Mouse (Mus musculus) CH12.LX (cell line): ENCODE results near the gene Naa10. TPM values are rescaled to one million over a fixed set of nuclear protein-coding genes. Genes with fewer than 3 reads are reported as not detected.

ENCODE experiments used
- DNase-seq: peaks from one replicate; pipeline ENCODE4 v3.0.0-alpha.2; 2013; ENCODE audit errors: extremely low read depth
- H3K27ac ChIP-seq: 2 replicates; pipeline ENCODE4 v1.5.1; 2012; ENCODE audit warnings: low read depth, mild to moderate bottlenecking, control low read depth, moderate library complexity; ENCODE audit not compliant: insufficient read depth
- H3K27me3 ChIP-seq: replicated peaks from 2 replicates; pipeline ENCODE3; 2012; ENCODE audit warnings: inconsistent platforms
- H3K36me3 ChIP-seq, 2 experiments: replicated peaks in 1 of 2; 2 replicates each; pipeline versions ENCODE3 to v1.6.1; 2012; ENCODE audit warnings: inconsistent platforms in 1 of 2, low read length in 1 of 2, mild to moderate bottlenecking in 1 of 2, mixed read lengths in 1 of 2, moderate library complexity in 1 of 2; ENCODE audit not compliant: control insufficient read depth in 1 of 2, insufficient read depth in 1 of 2
- H3K4me1 ChIP-seq, 2 experiments: 2 replicates each; pipeline ENCODE4 v1.6.1; 2012; ENCODE audit warnings: inconsistent platforms in 1 of 2, moderate library complexity in 1 of 2; ENCODE audit not compliant: insufficient read depth in 2 of 2, control insufficient read depth in 1 of 2
- H3K4me2 ChIP-seq: 2 replicates; pipeline ENCODE4 v1.6.1; 2012; ENCODE audit warnings: low read depth, mild to moderate bottlenecking, control low read depth; ENCODE audit not compliant: poor library complexity, insufficient read depth, severe bottlenecking
- H3K4me3 ChIP-seq, 3 experiments: fragments of 150-350 bp in 1 of 3; sonication (generic) in 1 of 3; replicated peaks in 1 of 3; 2 replicates each; pipeline versions ENCODE3 to v1.5.1; 2011 to 2012; ENCODE audit warnings: low read depth in 2 of 3, low read length in 2 of 3, mild to moderate bottlenecking in 2 of 3, moderate library complexity in 2 of 3, control low read depth in 1 of 3, improper control_type of control experiment in 1 of 3, inconsistent platforms in 1 of 3, mixed read lengths in 1 of 3; ENCODE audit not compliant: poor library complexity in 1 of 3
- H3K79me2 ChIP-seq: replicated peaks from 2 replicates; pipeline ENCODE4 v1.6.1; 2012; ENCODE audit warnings: mild to moderate bottlenecking, moderate library complexity; ENCODE audit not compliant: control insufficient read depth, poor library complexity, insufficient read depth, severe bottlenecking; ENCODE audit errors: extremely low read depth
- H3K9ac ChIP-seq: 2 replicates; pipeline ENCODE4 v1.6.1; 2012; ENCODE audit warnings: low read depth, mild to moderate bottlenecking, control low read depth, moderate library complexity; ENCODE audit not compliant: insufficient read depth
- H3K9me3 ChIP-seq: replicated peaks from 2 replicates; pipeline ENCODE3; 2012; ENCODE audit warnings: low read length, inconsistent platforms, mixed read lengths
- BHLHE40 ChIP-seq: IDR thresholded peaks from 2 replicates; pipeline ENCODE4 v1.6.1; 2011; ENCODE audit warnings: mild to moderate bottlenecking, low read depth, low read length, improper control_type of control experiment
- CHD1 ChIP-seq: IDR thresholded peaks from 2 replicates; pipeline ENCODE4 v1.6.1; 2012; ENCODE audit warnings: low read depth, low read length, improper control_type of control experiment, inconsistent platforms
- CHD2 ChIP-seq: IDR thresholded peaks from 2 replicates; pipeline ENCODE4 v1.6.1; 2011; ENCODE audit warnings: low read length, improper control_type of control experiment
- CTCF ChIP-seq, 2 experiments: IDR thresholded peaks in 1 of 2; conservative IDR thresholded peaks in 1 of 2; 2 replicates each; pipeline ENCODE4 v1.5.1; 2011 to 2012; ENCODE audit warnings: low read depth in 2 of 2, low read length in 2 of 2, improper control_type of control experiment in 1 of 2, inconsistent platforms in 1 of 2, mild to moderate bottlenecking in 1 of 2, moderate library complexity in 1 of 2
- E2F4 ChIP-seq: IDR thresholded peaks from 2 replicates; pipeline ENCODE4 v1.6.1; 2011; ENCODE audit warnings: low read depth, low read length, improper control_type of control experiment; ENCODE audit not compliant: insufficient replicate concordance
- ELF1 ChIP-seq: IDR thresholded peaks from 2 replicates; pipeline ENCODE4 v1.6.1; 2014; ENCODE audit warnings: low read depth, mild to moderate bottlenecking, inconsistent platforms, low read length, improper control_type of control experiment
- EP300 ChIP-seq: IDR thresholded peaks from 2 replicates; pipeline ENCODE4 v1.6.1; 2011; ENCODE audit warnings: low read length, improper control_type of control experiment
- HCFC1 ChIP-seq: IDR thresholded peaks from 2 replicates; pipeline ENCODE4 v1.6.1; 2012; ENCODE audit warnings: low read depth, mild to moderate bottlenecking, inconsistent platforms, low read length, improper control_type of control experiment
- IRF4 ChIP-seq: IDR thresholded peaks from 2 replicates; pipeline ENCODE4 v1.6.1; 2014; ENCODE audit warnings: low read depth, mild to moderate bottlenecking, inconsistent platforms, low read length, improper control_type of control experiment
- JUN ChIP-seq: IDR thresholded peaks from 2 replicates; pipeline ENCODE4 v1.6.1; 2011; ENCODE audit warnings: low read depth, mild to moderate bottlenecking, low read length, improper control_type of control experiment, moderate library complexity; ENCODE audit not compliant: insufficient read depth
- JUND ChIP-seq: conservative IDR thresholded peaks from 2 replicates; pipeline ENCODE4 v1.6.1; 2011; ENCODE audit warnings: low read depth, low read length, improper control_type of control experiment
- MAFK ChIP-seq: IDR thresholded peaks from 2 replicates; pipeline ENCODE4 v1.6.1; 2011; ENCODE audit warnings: low read length, improper control_type of control experiment; ENCODE audit not compliant: insufficient replicate concordance
- MAZ ChIP-seq: IDR thresholded peaks from 2 replicates; pipeline ENCODE4 v1.6.1; 2012; ENCODE audit warnings: low read depth, mild to moderate bottlenecking, inconsistent platforms, low read length, improper control_type of control experiment, moderate library complexity
- MEF2A ChIP-seq: IDR thresholded peaks from 2 replicates; pipeline ENCODE4 v1.6.1; 2014; ENCODE audit warnings: low read depth, mild to moderate bottlenecking, inconsistent platforms, low read length, improper control_type of control experiment, borderline replicate concordance
- MXI1 ChIP-seq: IDR thresholded peaks from 2 replicates; pipeline ENCODE4 v1.6.1; 2011; ENCODE audit warnings: mild to moderate bottlenecking, low read depth, low read length, improper control_type of control experiment
- MYC ChIP-seq: IDR thresholded peaks from 2 replicates; pipeline ENCODE4 v1.6.1; 2011; ENCODE audit warnings: low read depth, mild to moderate bottlenecking, improper control_type of control experiment, low read length
- PAX5 ChIP-seq: IDR thresholded peaks from 2 replicates; pipeline ENCODE4 v1.6.1; 2012; ENCODE audit warnings: low read length, inconsistent platforms, mixed read lengths
- POLR2A ChIP-seq: IDR thresholded peaks from 2 replicates; pipeline ENCODE4 v1.6.1; 2011; ENCODE audit warnings: low read depth, mild to moderate bottlenecking, improper control_type of control experiment, low read length
- POLR2AphosphoS2 ChIP-seq: IDR thresholded peaks from 2 replicates; pipeline ENCODE4 v1.6.1; 2011; ENCODE audit warnings: low read depth, low read length, improper control_type of control experiment
- RCOR1 ChIP-seq: conservative IDR thresholded peaks from 2 replicates; pipeline ENCODE4 v1.6.1; 2012; ENCODE audit warnings: low read depth, mild to moderate bottlenecking, inconsistent platforms, low read length, improper control_type of control experiment
- SIN3A ChIP-seq: IDR thresholded peaks from 2 replicates; pipeline ENCODE4 v1.6.1; 2012; ENCODE audit warnings: low read length, improper control_type of control experiment, inconsistent platforms
- SMC3 ChIP-seq: IDR thresholded peaks from 2 replicates; pipeline ENCODE4 v1.6.1; 2011; ENCODE audit warnings: low read depth, low read length, improper control_type of control experiment
- TCF12 ChIP-seq: IDR thresholded peaks from 2 replicates; pipeline ENCODE4 v1.6.1; 2014; ENCODE audit warnings: low read depth, mild to moderate bottlenecking, inconsistent platforms, low read length, improper control_type of control experiment
- UBTF ChIP-seq: IDR thresholded peaks from 2 replicates; pipeline ENCODE4 v1.6.1; 2012; ENCODE audit warnings: low read depth, mild to moderate bottlenecking, inconsistent platforms, low read length, improper control_type of control experiment, moderate library complexity
- USF1 ChIP-seq: IDR thresholded peaks from 2 replicates; pipeline ENCODE4 v1.6.1; 2014; ENCODE audit warnings: low read depth, mild to moderate bottlenecking, inconsistent platforms, low read length, improper control_type of control experiment
- USF2 ChIP-seq: conservative IDR thresholded peaks from 2 replicates; pipeline ENCODE4 v1.6.1; 2011; ENCODE audit warnings: low read depth, low read length, improper control_type of control experiment
- ZC3H11A ChIP-seq: IDR thresholded peaks from 2 replicates; pipeline ENCODE4 v1.6.1; 2012; ENCODE audit warnings: low read depth, mild to moderate bottlenecking, inconsistent platforms, low read length, improper control_type of control experiment
- ZKSCAN1 ChIP-seq: IDR thresholded peaks from 2 replicates; pipeline ENCODE4 v1.6.1; 2012; ENCODE audit warnings: low read depth, inconsistent platforms, low read length, improper control_type of control experiment, borderline replicate concordance
- ZMIZ1 ChIP-seq: IDR thresholded peaks from 2 replicates; pipeline ENCODE4 v1.6.1; 2012; ENCODE audit warnings: low read depth, mild to moderate bottlenecking, inconsistent platforms, low read length, improper control_type of control experiment
- ZNF384 ChIP-seq: IDR thresholded peaks from 2 replicates; pipeline ENCODE4 v1.6.1; 2012; ENCODE audit warnings: low read depth, low read length, improper control_type of control experiment, inconsistent platforms
- dilution Hi-C: fragments of 300-500 bp; cut with MboI; formaldehyde crosslinking; loops from 2 replicates; pipeline ENCODE4 v1.14.3; 2020; ENCODE audit warnings: low sequenced_read_pairs; ENCODE audit not compliant: extremely low pct_unique_long_range_greater_than_20kb, extremely low pct_ligation_motif_present
- in situ Hi-C: fragments of 300-500 bp; cut with MboI; formaldehyde crosslinking; loops from 3 replicates; pipeline ENCODE4 v1.14.3; 2019; ENCODE audit warnings: low sequenced_read_pairs, low pct_ligation_motif_present, low pct_unique_long_range_greater_than_20kb, mixed read lengths
- polyA plus RNA-seq: library from polyadenylated mRNA; unstranded; fragments of >175 nt; gene quantifications from 2 replicates; pipeline ENCODE4 v1.2.1, GENCODE M21; 2012; ENCODE audit warnings: low read depth; ENCODE audit not compliant: insufficient read length
- total RNA-seq, 2 experiments: library from RNA; depleted of rRNA; stranded (reverse); fragments of 300-350 nt in 1 of 2; fragments of >200 nt in 1 of 2; gene quantifications; 2 replicates each; pipeline ENCODE4 v1.2.3; 2012 to 2014

Gene Naa10
- total and polyA plus RNA-seq, 3 experiments, result 144 to 166 (median 148) TPM

DNA sequence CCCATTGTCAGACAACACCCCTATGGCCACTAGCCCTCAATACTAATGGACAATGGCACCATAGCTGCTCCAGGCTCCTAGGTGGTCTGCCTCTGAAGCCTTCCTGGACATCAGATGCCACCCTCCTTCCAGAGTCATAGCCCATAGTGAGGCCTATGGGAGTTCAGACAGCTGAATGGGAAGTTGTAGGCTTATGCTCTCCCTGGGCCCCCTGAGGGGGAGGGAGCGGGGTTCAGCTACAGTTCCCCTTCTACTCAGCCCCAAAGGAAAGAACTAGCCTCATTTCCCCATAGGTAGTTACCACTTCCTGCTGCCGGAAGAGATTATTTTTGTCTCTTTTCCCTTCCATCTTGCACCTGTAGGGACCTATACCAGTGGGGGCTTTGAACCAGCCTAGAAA, 10.2 kb downstream of the Naa10 start:
- Histone ChIP-seq H3K4me1 (peaks cover 8 to 39% of the 10 kb centered on the region in 2 experiments), H3K4me3 (peak overlapping the region in 2 of 3 experiments; percentile 60 to 79), H3K36me3 (peaks cover 4 to 11% of the 10 kb centered on the region in 2 experiments), H3K9ac (peak overlapping the region; percentile 39; the same call in 1 of the 2 replicates)
- dilution Hi-C loops, result no loop called here
- no peak for TF ChIP-seq USF2
- no peak for TF ChIP-seq USF1
- TF ChIP-seq CHD1, result no peak
- no peak for TF ChIP-seq CTCF (conservative IDR thresholded peaks at IDR 0.05 in 1 of 2, IDR thresholded peaks at IDR 0.05 in 1 of 2; ENCODE audit: low read depth in 2 of 2, low read length in 2 of 2)
- no peak for TF ChIP-seq SMC3
- no peak for TF ChIP-seq PAX5
- TF ChIP-seq MAZ, result peak; percentile 53; the same call in 1 of the 2 replicates
- TF ChIP-seq HCFC1, result no peak
- TF ChIP-seq POLR2A, result no peak
- no peak for TF ChIP-seq SIN3A
- TF ChIP-seq E2F4, result no peak
- no peak for TF ChIP-seq POLR2AphosphoS2
- TF ChIP-seq MYC, result no peak
- TF ChIP-seq JUN, result no peak
- 0 out of 2 replicates have a peak, but pooled peaks have one; percentile 19 for TF ChIP-seq IRF4
- no peak for TF ChIP-seq ZMIZ1
- no peak for TF ChIP-seq ZNF384
- TF ChIP-seq ZKSCAN1, result no peak
- TF ChIP-seq JUND, result no peak
- TF ChIP-seq MAFK, result no peak
- TF ChIP-seq ZC3H11A, result no peak
- TF ChIP-seq MXI1, result no peak
- TF ChIP-seq UBTF, result no peak
- no peak for TF ChIP-seq ELF1
- TF ChIP-seq CHD2, result peak; percentile 25; the same call in 1 of the 2 replicates
- TF ChIP-seq MEF2A, result 0 out of 2 replicates have a peak, but pooled peaks have one; percentile 59
- TF ChIP-seq RCOR1, result no peak
- peak; percentile 51; the same call in 1 of the 2 replicates for TF ChIP-seq EP300
- no peak for TF ChIP-seq BHLHE40
- no peak for TF ChIP-seq TCF12
- TF ChIP-seq, all 38 proteins: peak for 5
- Histone ChIP-seq H3K4me2 (peak overlapping the region; percentile 76), H3K27me3 (no peaks in the 10 kb centered on the region), H3K79me2 (no peaks in the 10 kb centered on the region; the same call in 1 of the 2 replicates), H3K9me3 (no peaks in the 10 kb centered on the region), H3K27ac (peak overlapping the region; percentile 69)
- in situ Hi-C loops, result no loop called here
- no peak for DNase-seq
